Mouse (Mus musculus) liver, embryonic 14.5 days (tissue): ENCODE data around the gene Ppp1r9b. TPM values are rescaled to one million over a fixed set of nuclear protein-coding genes. Genes with fewer than 3 reads are reported as not detected.

Source experiments
- ATAC-seq: fragments of 200-750 bp; cut with Nextera tagmentation; 2 replicates; pipeline ENCODE4 v1.8.0; 2017; ENCODE audit warnings: moderate number of reproducible peaks, mild to moderate bottlenecking, moderate library complexity; ENCODE audit not compliant: insufficient read depth
- DNase-seq, 3 experiments: peaks; one replicate each; pipeline ENCODE4 v3.0.0-alpha.2; 2012 to 2013; ENCODE audit warnings: low read depth in 3 of 3, low spot score in 3 of 3
- H3K27ac ChIP-seq: fragments of 300-500 bp; sonication (generic); 2 replicates; pipeline ENCODE4 v1.5.1; 2014; ENCODE audit warnings: moderate library complexity, mild to moderate bottlenecking, control low read depth, inconsistent platforms
- H3K27me3 ChIP-seq: fragments of 300-500 bp; sonication (generic); 2 replicates; pipeline ENCODE4 v1.6.1; 2014; ENCODE audit warnings: mild to moderate bottlenecking, low read length, moderate library complexity; ENCODE audit not compliant: control insufficient read depth, insufficient read depth
- H3K36me3 ChIP-seq: fragments of 300-500 bp; sonication (generic); replicated peaks from 2 replicates; pipeline ENCODE4 v1.6.1; 2014; ENCODE audit warnings: low read depth; ENCODE audit not compliant: control insufficient read depth, insufficient read depth
- H3K4me1 ChIP-seq, 2 experiments: fragments of 200-500 bp in 1 of 2; fragments of 300-500 bp in 1 of 2; sonication (generic) in 1 of 2; replicated peaks; 2 replicates each; pipeline ENCODE4 v1.6.1; 2012 to 2014; ENCODE audit warnings: antibody characterized with exemption in 1 of 2, inconsistent platforms in 1 of 2, low read length in 1 of 2; ENCODE audit not compliant: control insufficient read depth in 2 of 2, insufficient read depth in 2 of 2
- H3K4me2 ChIP-seq: fragments of 300-500 bp; sonication (generic); 2 replicates; pipeline ENCODE4 v1.6.1; 2014; ENCODE audit warnings: low read depth, mild to moderate bottlenecking, control low read depth, moderate library complexity
- H3K4me3 ChIP-seq, 2 experiments: fragments of 200-500 bp in 1 of 2; fragments of 300-500 bp in 1 of 2; sonication (generic) in 1 of 2; 2 replicates each; pipeline ENCODE4 v1.5.1; 2012 to 2014; ENCODE audit warnings: low read depth in 2 of 2, low read length in 2 of 2, mild to moderate bottlenecking in 2 of 2, control low read depth in 1 of 2, inconsistent platforms in 1 of 2, moderate library complexity in 1 of 2; ENCODE audit not compliant: insufficient read depth in 1 of 2
- H3K9ac ChIP-seq: fragments of 300-500 bp; sonication (generic); replicated peaks from 2 replicates; pipeline ENCODE4 v1.6.1; 2014; ENCODE audit warnings: mild to moderate bottlenecking, control low read depth, moderate library complexity
- H3K9me3 ChIP-seq: fragments of 300-500 bp; sonication (generic); 2 replicates; pipeline ENCODE4 v1.6.1; 2016; ENCODE audit warnings: low read length, mixed read lengths; ENCODE audit not compliant: control insufficient read depth
- CTCF ChIP-seq: IDR thresholded peaks from 2 replicates; pipeline ENCODE4 v1.5.1; 2016; ENCODE audit warnings: antibody characterized with exemption, low read depth, control low read depth
- EP300 ChIP-seq: IDR thresholded peaks from 2 replicates; pipeline ENCODE4 v1.6.1; 2016; ENCODE audit warnings: antibody characterized with exemption, low read depth
- WGBS: fragments of 180-500 bp; shearing (Covaris S2); extraction: QIAGEN DNeasy Blood & Tissue Kit; methylation state at CpG from one replicate; pipeline ENCODE4 v1.1.7; 2014; ENCODE audit not compliant: insufficient replicate concordance; 5-methylcytosine and 5-hydroxymethylcytosine counted together
- polyA plus RNA-seq, 2 experiments: library from polyadenylated mRNA; depleted of rRNA in 1 of 2; stranded (reverse) in 1 of 2; unstranded in 1 of 2; fragments of >200 nt; fragmentation: Nextera tagmentation in 1 of 2; extraction: Ambion mirVana in 1 of 2; gene quantifications; 2 replicates each; pipeline versions ENCODE4 v1.2.1 to v1.2.3; 2012 to 2014

Ppp1r9b gene
- polyA plus RNA-seq, 2 experiments, result 8.8 to 14.9 TPM

GRCm38 (mm10) chr11:95038818-95039655 is 48.2 kb downstream of the Ppp1r9b start:
- ATAC-seq, result no peak
- no peak for DNase-seq
- Histone ChIP-seq H3K4me1 (peaks cover 12 to 14% of the 10 kb centered on the region in 2 experiments), H3K27ac (no peak overlapping the region), H3K9ac (no peak overlapping the region), H3K9me3 (no peaks in the 10 kb centered on the region), H3K4me2 (no peak overlapping the region), H3K36me3 (no peaks in the 10 kb centered on the region), H3K27me3 (no peaks in the 10 kb centered on the region), H3K4me3 (no peak overlapping the region)
- TF ChIP-seq EP300 (no peak), CTCF (no peak)
- whole genome bisulfite sequencing, result 75% methylated on average over 13 of the region's 13 CpGs

DNA sequence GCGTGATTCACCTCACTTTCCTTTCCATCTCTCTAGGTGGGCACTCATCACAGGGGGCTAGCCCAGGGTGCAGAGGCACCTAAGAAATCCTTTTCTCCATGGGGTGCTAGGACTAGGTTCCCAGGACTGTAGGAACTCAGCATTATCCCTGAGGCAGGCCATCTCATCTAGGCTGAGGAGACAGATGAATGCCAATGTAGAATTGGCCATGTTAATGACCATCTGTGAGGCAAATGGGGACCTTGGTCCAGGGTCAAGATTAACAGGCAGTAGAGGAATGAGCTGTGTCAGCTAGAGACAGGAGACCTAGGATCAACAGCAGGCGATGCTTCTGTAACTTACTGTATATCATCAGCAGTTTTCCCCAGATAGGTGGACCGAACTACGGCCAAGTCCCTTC is 48.9 kb downstream of the Ppp1r9b start:
- no peak for ATAC-seq
- no peak overlapping the region for H3K9ac ChIP-seq
- TF ChIP-seq CTCF (no peak), EP300 (no peak)
- H3K4me2 ChIP-seq, result peak overlapping the region; percentile 97; the same call in 1 of the 2 replicates
- peaks cover 12 to 14% of the 10 kb centered on the region in 2 experiments for H3K4me1 ChIP-seq
- H3K27ac ChIP-seq, result no peak overlapping the region
- no peaks in the 10 kb centered on the region for H3K36me3 ChIP-seq
- H3K27me3 ChIP-seq, result no peaks in the 10 kb centered on the region
- H3K9me3 ChIP-seq, result no peaks in the 10 kb centered on the region
- H3K4me3 ChIP-seq, result no peak overlapping the region
- no peak for DNase-seq
- WGBS, result 85% methylated on average over 4 of the region's 4 CpGs

DNA sequence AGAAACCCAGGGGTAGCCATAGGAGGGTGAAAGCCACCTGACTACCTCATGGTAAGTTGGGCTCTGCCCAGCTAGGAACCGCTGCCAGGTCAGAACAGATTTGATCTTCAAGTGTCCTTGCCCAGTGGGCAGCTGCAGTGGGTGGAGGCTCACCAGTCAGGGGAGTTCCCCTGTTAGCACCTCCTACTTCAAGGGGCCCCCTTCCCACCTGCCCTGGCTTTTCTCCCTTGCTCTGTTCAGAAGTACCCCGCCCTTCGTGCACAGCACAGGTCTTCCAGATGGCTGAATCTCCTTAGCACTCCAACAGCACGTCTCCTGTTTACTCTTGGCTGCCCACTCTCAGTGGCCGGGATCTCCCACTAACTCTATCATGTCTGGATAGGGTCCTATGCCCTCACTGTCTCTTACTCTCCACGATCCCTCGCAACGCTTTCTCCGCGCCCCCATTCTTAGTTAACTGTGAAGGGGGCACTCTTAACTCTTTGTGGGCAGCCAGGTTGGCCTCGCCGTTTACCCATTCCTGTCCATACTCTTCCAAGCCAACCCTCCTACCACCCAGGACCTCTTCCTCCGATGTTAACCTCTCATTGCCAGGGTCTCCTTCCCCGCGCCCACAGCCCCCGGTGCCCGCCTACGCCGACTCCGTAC is 49.8 kb downstream of the Ppp1r9b start:
- 2% methylated on average over 20 of the region's 20 CpGs for WGBS
- TF ChIP-seq CTCF, result no peak
- peak overlapping the region; percentile 80 for H3K9ac ChIP-seq
- H3K36me3 ChIP-seq, result no peaks in the 10 kb centered on the region
- H3K4me1 ChIP-seq, result peaks cover 12 to 14% of the 10 kb centered on the region in 2 experiments
- H3K4me2 ChIP-seq, result peak overlapping the region; percentile 97
- H3K27ac ChIP-seq, result peak overlapping the region; percentile 37
- H3K27me3 ChIP-seq, result no peaks in the 10 kb centered on the region
- no peaks in the 10 kb centered on the region for H3K9me3 ChIP-seq
- H3K4me3 ChIP-seq, result peak overlapping the region; percentile 80 to 81
- ATAC-seq (peak; percentile 12; the same call in 1 of the 2 replicates), DNase-seq (peak in 2 of 3 experiments; percentile 37 to 49)

DNA sequence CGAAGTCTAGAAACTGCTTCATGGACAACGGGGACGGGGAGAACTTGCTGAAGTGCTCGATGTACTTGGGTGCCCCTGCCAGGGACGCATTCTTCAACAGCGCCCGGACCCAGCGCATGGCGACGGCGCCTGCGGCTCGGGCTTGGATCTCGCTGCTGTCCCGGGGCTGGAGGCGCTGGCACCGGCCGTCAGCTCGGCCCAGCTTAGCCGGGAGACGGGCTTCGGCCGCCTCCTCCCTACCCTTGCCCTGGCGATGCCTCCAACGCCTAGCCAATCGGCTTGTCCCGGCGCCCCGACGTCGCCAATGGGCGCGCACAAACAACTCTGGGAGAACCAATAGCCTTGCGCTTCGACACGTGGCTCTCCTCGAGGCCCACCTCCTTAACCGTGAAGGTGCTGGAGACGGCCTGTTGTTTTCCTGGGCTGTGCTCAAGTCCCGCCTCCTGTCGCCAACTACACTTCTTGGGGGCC is 50.3 kb downstream of the Ppp1r9b start, which contains the start of gene Pdk2:
Gene Pdk2, minus strand, starts transcription at position 216 of the 471 bp plus-strand sequence.
- Histone ChIP-seq H3K27me3 (no peaks in the 10 kb centered on the region), H3K9ac (peak within 1 kb of the TSS; percentile 80), H3K4me3 (peak within 1 kb of the TSS; percentile 80 to 81), H3K36me3 (no peaks in the 10 kb centered on the region), H3K9me3 (no peaks in the 10 kb centered on the region), H3K4me2 (peak within 1 kb of the TSS; percentile 97), H3K4me1 (peaks cover 12 to 14% of the 10 kb centered on the region in 2 experiments), H3K27ac (peak within 1 kb of the TSS; percentile 73)
- WGBS, result under 1% methylated on average over 41 of the region's 41 CpGs
- DNase-seq (peak; percentile 92 to 95 (median 93)), ATAC-seq (peak; percentile 95)
- no peak for TF ChIP-seq CTCF
- peak; percentile 49; the same call in 1 of the 2 replicates for TF ChIP-seq EP300

- H3K36me3 ChIP-seq, result no peaks in the 10 kb centered on the region
- peak overlapping the region; percentile 57 to 81 for H3K4me3 ChIP-seq
- under 1% methylated on average over 11 of the region's 11 CpGs for WGBS
- DNase-seq (peak; percentile 65 to 73 (median 72)), ATAC-seq (peak; percentile 14; the same call in 1 of the 2 replicates)
- peak overlapping the region; percentile 73 for H3K27ac ChIP-seq
- no peaks in the 10 kb centered on the region for H3K9me3 ChIP-seq
- H3K27me3 ChIP-seq, result no peaks in the 10 kb centered on the region
- peak overlapping the region; percentile 70 for H3K9ac ChIP-seq
- peaks cover 12 to 14% of the 10 kb centered on the region in 2 experiments for H3K4me1 ChIP-seq
- TF ChIP-seq EP300 (no peak), CTCF (peak; percentile 93)
- peak overlapping the region; percentile 97 for H3K4me2 ChIP-seq
Observed at GRCm38 (mm10) chr11:95042096-95042495, 51.3 kb downstream of the Ppp1r9b start.
